Mouse (Mus musculus) kidney, adult 2 months (tissue): Measurements from ENCODE around the gene Prrc2a. TPM values are rescaled to one million over a fixed set of nuclear protein-coding genes. Genes with fewer than 3 reads are reported as not detected.

Experiments
- DNase-seq: peaks from one replicate; pipeline ENCODE4 v3.0.0; 2021
- H3K27ac ChIP-seq: fragments of 200-500 bp; 2 replicates; pipeline ENCODE4 v1.5.1; 2012; ENCODE audit warnings: low read depth, low read length, control low read depth, inconsistent platforms; ENCODE audit not compliant: insufficient read depth
- H3K27me3 ChIP-seq: fragments of 200-500 bp; replicated peaks from 2 replicates; pipeline ENCODE4 v1.6.1; 2012; ENCODE audit warnings: mild to moderate bottlenecking, moderate library complexity, low read length, inconsistent platforms; ENCODE audit not compliant: control insufficient read depth, insufficient read depth
- H3K36me3 ChIP-seq: fragments of 200-500 bp; 2 replicates; pipeline ENCODE4 v1.6.1; 2012; ENCODE audit warnings: mild to moderate bottlenecking, moderate library complexity, low read length, inconsistent platforms; ENCODE audit not compliant: control insufficient read depth, insufficient read depth
- H3K4me1 ChIP-seq: fragments of 200-500 bp; 2 replicates; pipeline ENCODE4 v1.6.1; 2011; ENCODE audit warnings: low read length; ENCODE audit not compliant: control insufficient read depth, insufficient read depth
- H3K4me3 ChIP-seq: fragments of 200-500 bp; 2 replicates; pipeline ENCODE4 v1.5.1; 2011; ENCODE audit warnings: mild to moderate bottlenecking, low read depth, low read length, control low read depth; ENCODE audit not compliant: insufficient read depth
- CTCF ChIP-seq: fragments of 200-500 bp; conservative IDR thresholded peaks from 2 replicates; pipeline ENCODE4 v1.5.1; 2011; ENCODE audit warnings: low read depth, mild to moderate bottlenecking, control low read depth, low read length, moderate library complexity, mixed read lengths; ENCODE audit not compliant: insufficient read depth, insufficient read length
- POLR2A ChIP-seq: fragments of 200-500 bp; IDR thresholded peaks from one replicate; pipeline ENCODE4 v1.6.1; 2011; ENCODE audit warnings: low read depth, low read length, control low read depth
- WGBS: fragments of 180-500 bp; shearing (Covaris S2); methylation state at CpG from one replicate; pipeline ENCODE4 v1.1.7; 2018; 5-methylcytosine and 5-hydroxymethylcytosine counted together
- polyA plus RNA-seq: library from polyadenylated mRNA; depleted of rRNA; stranded (reverse); fragments of >200 nt; gene quantifications from 2 replicates; pipeline ENCODE4 v1.2.3, GENCODE M21; 2012

Gene Prrc2a
- polyA plus RNA-seq, 1 experiment, result 237 TPM

DNA sequence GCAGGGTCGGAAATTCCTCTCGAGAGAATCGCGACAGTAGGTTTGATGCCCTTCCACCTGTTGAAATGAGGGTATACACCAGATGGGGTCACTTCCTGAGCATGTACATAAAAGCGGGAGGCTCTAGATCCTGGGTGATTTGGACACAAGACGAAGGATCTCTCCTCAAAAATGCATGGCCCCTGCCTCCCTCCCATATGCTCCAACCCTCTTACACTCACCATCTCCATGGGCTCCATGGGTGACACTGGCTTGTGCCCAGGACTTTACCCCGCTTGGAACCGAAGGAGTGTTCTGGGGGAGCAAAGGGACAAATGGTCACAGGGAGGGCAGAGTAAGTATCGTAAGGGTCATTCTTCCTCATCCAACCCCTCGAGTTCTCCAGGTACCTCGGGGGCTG, 3.3 kb downstream of the Prrc2a start:
- no peaks in the 10 kb centered on the region for H3K27me3 ChIP-seq
- peaks cover 20% of the 10 kb centered on the region for H3K4me1 ChIP-seq
- no peak for DNase-seq
- H3K27ac ChIP-seq, result no peak overlapping the region
- H3K4me3 ChIP-seq, result no peak overlapping the region
- WGBS, result 52% methylated on average over 11 of the region's 11 CpGs
- TF ChIP-seq CTCF (no peak), POLR2A (no peak)
- peaks cover 14% of the 10 kb centered on the region for H3K36me3 ChIP-seq

DNA sequence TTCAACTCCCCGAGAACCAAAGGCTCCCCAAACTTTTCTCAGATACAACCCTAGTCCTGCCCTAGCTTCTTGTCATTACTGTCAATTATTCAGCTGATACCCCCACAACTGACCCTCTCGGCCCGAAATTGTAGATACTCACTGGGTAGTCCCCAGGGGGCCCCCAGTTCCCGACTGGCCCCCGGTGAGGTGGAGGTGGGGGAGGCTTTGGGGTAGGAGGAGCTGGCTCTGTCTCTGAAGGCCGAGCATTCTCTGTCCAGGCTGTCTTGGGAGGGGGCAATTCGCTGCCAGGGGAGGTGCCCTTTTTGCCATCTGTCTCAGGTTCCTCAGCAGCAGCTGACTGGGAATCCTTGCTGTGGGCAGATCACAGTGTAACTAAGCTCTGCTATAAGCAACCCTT, 5.1 kb downstream of the Prrc2a start:
- Histone ChIP-seq H3K4me1 (peaks cover 16% of the 10 kb centered on the region), H3K27ac (no peak overlapping the region), H3K4me3 (no peak overlapping the region), H3K27me3 (no peaks in the 10 kb centered on the region), H3K36me3 (peaks cover 29% of the 10 kb centered on the region)
- TF ChIP-seq CTCF (no peak), POLR2A (no peak)
- WGBS, result 78% methylated on average over 7 of the region's 7 CpGs
- no peak for DNase-seq

DNA sequence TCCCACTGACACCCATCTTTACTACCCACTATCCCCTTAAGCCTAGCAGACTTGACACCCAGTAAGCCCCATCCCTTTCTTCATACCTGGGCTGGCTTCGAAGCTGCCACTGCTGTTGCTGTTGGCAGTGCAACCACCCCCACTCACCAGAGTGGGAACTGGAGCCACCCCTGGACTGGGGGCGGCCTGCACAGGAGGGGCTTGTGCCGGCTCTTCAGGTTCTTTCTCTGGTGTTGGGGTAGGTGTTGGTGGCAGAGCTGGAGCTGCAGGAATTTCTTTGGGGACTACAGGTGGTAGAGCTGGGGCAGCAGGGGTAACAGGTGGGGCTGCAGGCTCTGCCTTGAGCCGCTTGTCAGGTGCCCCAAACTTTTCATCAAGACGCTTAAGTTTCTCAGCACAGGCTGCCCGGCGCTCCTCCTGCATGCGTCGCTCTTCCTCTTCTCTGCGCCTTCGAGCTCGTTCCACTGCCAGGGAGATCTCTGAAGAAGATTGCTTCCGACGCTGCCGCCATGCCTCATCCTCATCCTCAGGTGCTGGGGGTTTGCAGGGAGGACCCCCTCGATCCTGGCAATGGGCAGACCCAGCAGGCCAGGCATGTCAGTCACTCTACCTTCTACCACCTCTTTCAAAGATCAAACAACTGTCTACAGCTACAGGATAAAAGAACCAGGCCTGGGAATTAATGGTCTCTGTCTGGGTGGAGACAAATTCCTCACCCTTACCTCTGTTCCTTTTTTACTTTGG, 5.7 kb downstream of the Prrc2a start:
- H3K27ac ChIP-seq, result no peak overlapping the region
- peaks cover 33% of the 10 kb centered on the region for H3K36me3 ChIP-seq
- no peaks in the 10 kb centered on the region for H3K27me3 ChIP-seq
- peaks cover 16% of the 10 kb centered on the region for H3K4me1 ChIP-seq
- WGBS, result 91% methylated on average over 16 of the region's 16 CpGs
- no peak for DNase-seq
- H3K4me3 ChIP-seq, result no peak overlapping the region
- TF ChIP-seq CTCF (no peak), POLR2A (no peak)

DNA sequence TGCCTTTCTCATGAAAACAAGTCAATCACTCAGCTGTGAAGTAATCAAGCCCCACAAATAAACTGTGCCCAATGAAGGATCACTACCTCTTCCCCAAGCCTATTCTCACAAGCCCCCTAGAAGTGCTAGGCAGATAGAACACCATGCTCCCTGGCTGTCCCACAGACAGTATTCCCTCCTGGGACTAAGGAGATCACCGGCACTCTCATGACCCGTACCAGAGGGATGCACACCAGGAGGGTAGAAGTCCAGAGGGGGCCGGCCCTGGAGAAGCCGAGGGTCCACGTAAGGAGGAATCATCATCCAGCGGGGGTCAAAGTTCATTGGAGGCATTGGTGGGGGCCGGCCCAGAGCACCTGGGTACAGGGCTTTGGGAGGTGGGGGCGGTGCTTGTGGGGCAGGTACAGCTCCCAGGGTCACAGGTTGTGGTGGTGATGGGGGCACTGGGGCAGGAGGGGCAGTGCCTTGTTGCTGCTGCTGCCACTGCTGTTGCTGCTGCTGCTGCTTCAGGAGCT, 7.0 kb downstream of the Prrc2a start:
- Histone ChIP-seq H3K27ac (no peak overlapping the region), H3K27me3 (no peaks in the 10 kb centered on the region), H3K4me3 (no peak overlapping the region), H3K36me3 (peaks cover 39% of the 10 kb centered on the region), H3K4me1 (peaks cover 10% of the 10 kb centered on the region)
- TF ChIP-seq POLR2A, result no peak
- no peak for TF ChIP-seq CTCF
- 72% methylated on average over 8 of the region's 8 CpGs for WGBS
- DNase-seq, result no peak

DNA sequence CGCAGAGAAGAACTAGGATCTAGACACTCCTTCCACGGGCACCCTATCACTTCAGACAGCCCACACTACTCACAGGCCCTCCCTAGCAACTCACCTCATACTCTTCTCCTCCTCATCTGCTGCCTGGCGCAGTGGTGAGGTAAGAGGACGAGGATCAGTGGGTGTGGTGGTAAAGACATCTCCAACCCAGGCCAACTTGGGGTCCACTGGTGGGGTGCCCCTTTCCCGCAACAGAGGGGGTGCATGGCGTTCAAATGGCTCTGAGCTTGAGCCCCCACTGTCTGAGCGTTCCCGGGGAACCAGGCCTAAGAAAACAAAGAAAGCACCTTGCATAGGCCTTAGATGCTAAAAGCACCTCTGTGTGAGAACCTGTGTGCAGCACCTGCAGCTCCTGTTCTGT, 7.4 kb downstream of the Prrc2a start:
- Histone ChIP-seq H3K4me1 (peaks cover 5% of the 10 kb centered on the region), H3K4me3 (no peak overlapping the region), H3K36me3 (peaks cover 44% of the 10 kb centered on the region), H3K27ac (no peak overlapping the region), H3K27me3 (no peaks in the 10 kb centered on the region)
- TF ChIP-seq POLR2A (no peak), CTCF (no peak)
- 87% methylated on average over 8 of the region's 8 CpGs for WGBS
- no peak for DNase-seq

DNA sequence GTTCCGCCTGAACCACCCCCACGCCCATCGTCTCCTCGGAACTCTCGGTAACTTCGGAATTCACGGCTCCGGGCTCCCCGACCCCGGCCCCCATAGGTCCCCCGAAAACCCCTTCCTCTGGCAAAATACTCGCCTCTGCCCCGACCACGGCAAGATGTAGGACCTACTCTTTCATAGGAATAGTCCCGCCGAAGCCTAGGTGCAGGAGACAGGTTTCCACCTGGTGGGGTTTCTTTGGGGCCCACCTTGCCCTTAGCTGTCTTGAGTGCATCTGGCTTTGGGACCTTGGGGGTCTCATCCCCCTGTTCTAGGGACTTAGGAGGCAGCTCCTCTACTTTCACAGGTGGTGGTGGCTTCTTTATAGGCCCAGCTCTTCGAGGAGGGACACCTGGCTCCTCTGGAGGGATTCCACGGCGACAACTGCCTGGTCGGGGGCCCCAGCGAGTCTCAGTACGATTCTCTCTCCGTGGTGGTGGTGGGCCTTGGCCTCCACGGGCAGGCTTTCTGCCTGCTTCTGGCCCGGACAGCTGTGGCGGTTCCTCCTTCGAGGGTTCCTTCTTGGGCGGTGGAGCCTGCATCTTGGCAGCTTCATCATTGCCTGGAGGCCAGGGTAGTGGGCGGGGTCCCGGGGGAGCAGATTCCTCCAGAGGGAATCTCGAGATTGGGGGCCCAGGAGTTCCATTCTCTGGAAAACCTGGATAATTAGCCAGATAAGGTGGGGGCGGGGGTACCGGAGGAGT, 8.1 kb downstream of the Prrc2a start:
- TF ChIP-seq CTCF, result no peak
- TF ChIP-seq POLR2A, result no peak
- WGBS, result 84% methylated on average over 33 of the region's 33 CpGs
- H3K27me3 ChIP-seq, result no peaks in the 10 kb centered on the region
- H3K36me3 ChIP-seq, result peaks cover 44% of the 10 kb centered on the region
- peaks cover 2% of the 10 kb centered on the region; the same call in 1 of the 2 replicates for H3K4me1 ChIP-seq
- DNase-seq, result no peak
- H3K27ac ChIP-seq, result no peak overlapping the region
- no peak overlapping the region for H3K4me3 ChIP-seq

DNA sequence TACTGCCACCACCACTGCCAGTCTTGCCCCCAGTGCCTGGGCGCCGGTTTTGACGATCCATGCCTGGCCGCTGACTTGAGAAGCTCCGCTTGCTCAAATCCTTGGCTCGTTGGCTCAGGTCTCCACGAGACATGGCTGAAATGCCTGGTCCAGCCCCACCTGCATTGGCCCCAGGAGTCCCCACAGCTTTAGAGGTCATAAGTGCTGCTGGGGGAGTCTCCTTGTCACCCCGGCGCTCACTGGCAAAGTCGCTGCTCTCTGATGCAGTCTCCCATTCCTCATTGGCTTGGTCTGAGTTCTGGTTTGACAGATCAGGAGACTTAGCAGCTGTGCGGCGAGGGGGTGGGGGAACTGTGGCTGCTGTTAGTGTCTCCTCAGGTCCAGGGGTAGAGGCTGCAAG, 9.2 kb downstream of the Prrc2a start:
- Histone ChIP-seq H3K36me3 (peaks cover 38% of the 10 kb centered on the region), H3K27me3 (no peaks in the 10 kb centered on the region), H3K27ac (no peak overlapping the region), H3K4me3 (no peak overlapping the region), H3K4me1 (no peaks in the 10 kb centered on the region; the same call in 1 of the 2 replicates)
- WGBS, result 80% methylated on average over 12 of the region's 12 CpGs
- TF ChIP-seq POLR2A (no peak), CTCF (no peak)
- DNase-seq, result no peak
